ENCODE assay signal across 8 mouse cellular contexts in the genomic region with DNA sequence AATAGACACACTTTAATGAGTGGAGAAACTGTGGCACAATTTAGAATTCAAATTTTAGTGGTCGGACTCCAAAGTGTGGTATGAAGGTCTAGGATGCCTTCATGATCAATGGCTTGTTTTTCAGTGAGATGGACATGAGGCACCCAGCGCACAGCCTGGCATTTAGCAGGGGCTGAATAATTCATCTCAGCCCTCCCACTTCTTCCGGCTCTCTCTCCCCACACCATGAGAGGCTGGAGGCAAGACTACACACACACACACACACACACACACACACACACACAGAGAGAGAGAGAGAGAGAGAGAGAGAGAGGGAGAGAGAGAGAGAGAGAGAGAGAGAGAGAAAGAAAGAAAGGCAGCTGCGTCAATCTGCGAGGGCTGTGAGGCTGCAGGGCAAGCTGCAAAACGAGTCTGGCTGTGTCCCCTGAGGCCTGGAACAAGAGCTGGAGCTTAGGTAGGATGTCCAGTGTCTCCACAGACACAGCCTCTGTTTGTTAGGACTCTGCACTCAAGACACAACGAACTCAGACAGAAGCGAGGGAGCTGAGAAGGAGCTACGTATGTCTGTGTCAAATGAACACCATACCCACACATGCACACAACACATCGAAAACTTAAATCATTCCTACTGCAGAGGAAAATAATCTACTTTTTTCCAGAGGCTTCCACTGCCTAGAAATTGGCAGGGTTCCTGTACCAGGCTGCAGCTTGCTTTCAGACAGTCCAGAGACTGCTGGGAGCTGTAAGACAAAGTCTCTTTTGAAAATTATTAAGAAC.
DNase-seq lines count a peak whose midpoint lies in the region; ATAC-seq and TF ChIP-seq lines count a peak whose summit lies in the region.

No protein-coding gene starts in this region.

- H3K4me1 ChIP-seq in heart, embryonic 10.5 days = peaks cover 15% of the 10 kb centered on the region; the same call in 1 of the 2 replicates
- peaks cover 36% of the 10 kb centered on the region for H3K4me1 ChIP-seq in forebrain, embryonic 13.5 days
- peaks cover 49% of the 10 kb centered on the region for H3K4me1 ChIP-seq in limb, embryonic 14.5 days (ENCODE audit: control insufficient read depth, insufficient read depth, low read length)

- no peaks in the 10 kb centered on the region for H3K9me3 ChIP-seq in heart, embryonic 10.5 days
- H3K9me3 ChIP-seq in forebrain, embryonic 13.5 days (replicated peaks) = no peaks in the 10 kb centered on the region
- H3K9me3 ChIP-seq in limb, embryonic 14.5 days (ENCODE audit: control insufficient read depth, low read length) = no peaks in the 10 kb centered on the region

- peak; percentile 46 for ATAC-seq in forebrain, embryonic 13.5 days
- peak; percentile 21; the same call in 1 of the 2 replicates for ATAC-seq in limb, embryonic 14.5 days (ENCODE audit: low FRiP score, low read depth)

- TF ChIP-seq POLR2A in limb, embryonic 14.5 days (IDR thresholded peaks at IDR 0.05; ENCODE audit: borderline replicate concordance, extremely low read depth, insufficient read depth, insufficient read length) = no peak

- no peak overlapping the region for H3K9ac ChIP-seq in forebrain, embryonic 13.5 days
- no peak overlapping the region for H3K9ac ChIP-seq in limb, embryonic 14.5 days (ENCODE audit: low read depth, low read length, severe bottlenecking)

- WGBS in heart, embryonic 10.5 days = 65% methylated on average over 10 of the region's 10 CpGs
- 23% methylated on average over 10 of the region's 10 CpGs for WGBS in forebrain, embryonic 13.5 days
- 22% methylated on average over 10 of the region's 10 CpGs for WGBS in limb, embryonic 14.5 days

- H3K27ac ChIP-seq in heart, embryonic 10.5 days = peak overlapping the region; percentile 74
- peak overlapping the region; percentile 72 for H3K27ac ChIP-seq in forebrain, embryonic 13.5 days
- peak overlapping the region; percentile 83 for H3K27ac ChIP-seq in limb, embryonic 14.5 days (replicated peaks; ENCODE audit: low read depth, low read length)

- no peak overlapping the region for H3K4me2 ChIP-seq in forebrain, embryonic 13.5 days
- peak overlapping the region; percentile 21; the same call in 1 of the 2 replicates for H3K4me2 ChIP-seq in limb, embryonic 14.5 days (replicated peaks; ENCODE audit: low read depth, low read length, severe bottlenecking)

- no peak for DNase-seq in heart, embryonic 10.5 days (ENCODE audit: low spot score)
- no peak for DNase-seq in heart, adult 8-10 months (ENCODE audit: low spot score)
- peak; percentile 65 for DNase-seq in MN1 (ENCODE audit: low spot score)
- DNase-seq in limb, embryonic 14.5 days (ENCODE audit: low spot score) = peak; percentile 59
- no peak for DNase-seq in adrenal gland, adult 18-20 months (ENCODE audit: low spot score in 2 of 2)
- DNase-seq in urinary bladder, postnatal 4 days (ENCODE audit: low spot score in 2 of 2) = no peak
- no peak for DNase-seq in kidney, postnatal 14 days

- no peak overlapping the region for H3K4me3 ChIP-seq in heart, embryonic 10.5 days
- H3K4me3 ChIP-seq in forebrain, embryonic 13.5 days = no peak overlapping the region
- no peak overlapping the region for H3K4me3 ChIP-seq in limb, embryonic 14.5 days (replicated peaks; ENCODE audit: low read length)

- no peaks in the 10 kb centered on the region for H3K27me3 ChIP-seq in heart, embryonic 10.5 days (ENCODE audit: insufficient read depth, poor library complexity, severe bottlenecking)
- H3K27me3 ChIP-seq in forebrain, embryonic 13.5 days = no peaks in the 10 kb centered on the region
- H3K27me3 ChIP-seq in limb, embryonic 14.5 days (ENCODE audit: control insufficient read depth, insufficient read depth, low read length) = no peaks in the 10 kb centered on the region

- no peaks in the 10 kb centered on the region for H3K36me3 ChIP-seq in heart, embryonic 10.5 days
- H3K36me3 ChIP-seq in forebrain, embryonic 13.5 days (ENCODE audit: poor library complexity, severe bottlenecking) = no peaks in the 10 kb centered on the region; the same call in 1 of the 2 replicates
- no peaks in the 10 kb centered on the region; the same call in 1 of the 2 replicates for H3K36me3 ChIP-seq in limb, embryonic 14.5 days (ENCODE audit: control insufficient read depth, insufficient read depth, low read length)

Comparison
In these comparisons a context has a peak if more than half of its experiments do, and no peak if none do; other contexts are left out.
1. DNase-seq: peak in MN1 (single experiment) and limb, embryonic 14.5 days (single experiment); none in heart, embryonic 10.5 days (single experiment), heart, adult 8-10 months (single experiment), adrenal gland, adult 18-20 months (0 of 2), urinary bladder, postnatal 4 days (0 of 2) and kidney, postnatal 14 days (single experiment).
2. Peak in every context shown above with its lines, with median percentiles within 50 percentile points of each other: H3K27ac ChIP-seq.